Mouse (Mus musculus): ENCODE data around the gene Clec4b1. TPM values are rescaled to one million over a fixed set of nuclear protein-coding genes. Genes with fewer than 3 reads are reported as not detected.
"Not testable (repeated sequence)": the region's sequence is repeated elsewhere in the genome, so short reads cannot be mapped to it uniquely, and the experiment has no call there.

The Clec4b1 gene
- polyA plus RNA-seq (2015; fragmentation: Nextera tagmentation; extraction: Ambion mirVana) = not detected in 2 replicates

GRCm38 (mm10) chr6:123049742-123050372 is at the start of gene Clec4b1:
Clec4b1 (plus strand) TSS chr6:123049962.
- Histone ChIP-seq H3K36me3 (ENCODE audit: insufficient read depth, low read length) (no peaks in the 10 kb centered on the region), H3K27ac (ENCODE audit: low read length) (no peak within 1 kb of the TSS)

GRCm38 (mm10) chr6:123004696-123005095 is 45.1 kb upstream of the Clec4b1 start:
- H3K27me3 ChIP-seq (ENCODE audit: insufficient read depth, low read length); H3K9ac ChIP-seq (replicated peaks; ENCODE audit: low read length); H3K36me3 ChIP-seq (ENCODE audit: insufficient read depth, low read length); H3K9me3 ChIP-seq (ENCODE audit: low read length); H3K4me3 ChIP-seq (ENCODE audit: low read length); H3K4me2 ChIP-seq (replicated peaks; ENCODE audit: low read depth, low read length); ATAC-seq (ENCODE audit: low FRiP score, low TSS enrichment); H3K27ac ChIP-seq (ENCODE audit: low read length); H3K4me1 ChIP-seq (ENCODE audit: insufficient read depth, low read length): not testable (repeated sequence)
- 76% methylated on average over 2 of the region's 2 CpGs for WGBS

More at GRCm38 (mm10) chr6:123049742-123050372, at the start of gene Clec4b1:
- H3K4me2 ChIP-seq (replicated peaks; ENCODE audit: low read depth, low read length) = no peak within 1 kb of the TSS
- ATAC-seq (ENCODE audit: low FRiP score, low TSS enrichment) = no peak
- H3K9ac ChIP-seq (replicated peaks; ENCODE audit: low read length) = no peak within 1 kb of the TSS
- peaks cover 7% of the 10 kb centered on the region; the same call in 1 of the 2 replicates for H3K9me3 ChIP-seq (ENCODE audit: low read length)
- no peaks in the 10 kb centered on the region for H3K4me1 ChIP-seq (ENCODE audit: insufficient read depth, low read length)
- no peaks in the 10 kb centered on the region for H3K27me3 ChIP-seq (ENCODE audit: insufficient read depth, low read length)
- H3K4me3 ChIP-seq (ENCODE audit: low read length) = no peak within 1 kb of the TSS
- 88% methylated on average over 2 of the region's 2 CpGs for WGBS

GRCm38 (mm10) chr6:123005591-123005990 is 44.2 kb upstream of the Clec4b1 start:
- Histone ChIP-seq H3K4me2 (replicated peaks; ENCODE audit: low read depth, low read length) (no peak overlapping the region), H3K36me3 (ENCODE audit: insufficient read depth, low read length) (no peaks in the 10 kb centered on the region), H3K27me3 (ENCODE audit: insufficient read depth, low read length) (no peaks in the 10 kb centered on the region), H3K9ac (replicated peaks; ENCODE audit: low read length) (no peak overlapping the region), H3K27ac (ENCODE audit: low read length) (no peak overlapping the region), H3K9me3 (ENCODE audit: low read length) (no peaks in the 10 kb centered on the region), H3K4me1 (ENCODE audit: insufficient read depth, low read length) (no peaks in the 10 kb centered on the region), H3K4me3 (ENCODE audit: low read length) (no peak overlapping the region)
- 54% methylated on average over 1 of the region's 1 CpGs for WGBS
- no peak for ATAC-seq (ENCODE audit: low FRiP score, low TSS enrichment)

GRCm38 (mm10) chr6:123095125-123095843 is 45.5 kb downstream of the Clec4b1 start:
- 79% methylated on average over 4 of the region's 4 CpGs for WGBS
- H3K9me3 ChIP-seq (ENCODE audit: low read length) = no peaks in the 10 kb centered on the region
- no peak for ATAC-seq (ENCODE audit: low FRiP score, low TSS enrichment)
- no peaks in the 10 kb centered on the region for H3K36me3 ChIP-seq (ENCODE audit: insufficient read depth, low read length)
- H3K9ac ChIP-seq (replicated peaks; ENCODE audit: low read length) = no peak overlapping the region
- no peaks in the 10 kb centered on the region for H3K27me3 ChIP-seq (ENCODE audit: insufficient read depth, low read length)
- no peak overlapping the region for H3K4me3 ChIP-seq (ENCODE audit: low read length)
- H3K4me1 ChIP-seq (ENCODE audit: insufficient read depth, low read length) = no peaks in the 10 kb centered on the region
- no peak overlapping the region for H3K27ac ChIP-seq (ENCODE audit: low read length)
- no peak overlapping the region for H3K4me2 ChIP-seq (replicated peaks; ENCODE audit: low read depth, low read length)

- H3K4me1 ChIP-seq (ENCODE audit: insufficient read depth, low read length); H3K9ac ChIP-seq (replicated peaks; ENCODE audit: low read length); ATAC-seq (ENCODE audit: low FRiP score, low TSS enrichment); H3K4me2 ChIP-seq (replicated peaks; ENCODE audit: low read depth, low read length); H3K27me3 ChIP-seq (ENCODE audit: insufficient read depth, low read length); H3K27ac ChIP-seq (ENCODE audit: low read length); H3K36me3 ChIP-seq (ENCODE audit: insufficient read depth, low read length); H3K9me3 ChIP-seq (ENCODE audit: low read length); H3K4me3 ChIP-seq (ENCODE audit: low read length): not testable (repeated sequence)
- 70% methylated on average over 1 of the region's 1 CpGs for WGBS
Measured at GRCm38 (mm10) chr6:123106128-123106527, 56.4 kb downstream of the Clec4b1 start, which contains the start of gene Clec4a2. Clec4a2 (plus strand) TSS chr6:123106428.

Other genes with a start within 250 kb of the Clec4b1 start
- 8.6 and 9.6 TPM in 2 replicates for gene Slc2a3, start 248.3 kb upstream of the Clec4b1 start, polyA plus RNA-seq (2015; fragmentation: Nextera tagmentation; extraction: Ambion mirVana)
- gene Foxj2, start 230.0 kb upstream of the Clec4b1 start, polyA plus RNA-seq (2015; fragmentation: Nextera tagmentation; extraction: Ambion mirVana) = 5.8 and 6.4 TPM in 2 replicates
- gene C3ar1, start 193.8 kb upstream of the Clec4b1 start, polyA plus RNA-seq (2015; fragmentation: Nextera tagmentation; extraction: Ambion mirVana) = 1.7 and 1.8 TPM in 2 replicates
- 54.7 and 58.6 TPM in 2 replicates for gene Necap1, start 175.5 kb upstream of the Clec4b1 start, polyA plus RNA-seq (2015; fragmentation: Nextera tagmentation; extraction: Ambion mirVana)
- 3.0 and 3.3 TPM in 2 replicates for gene Clec4a1, start 128.1 kb upstream of the Clec4b1 start, polyA plus RNA-seq (2015; fragmentation: Nextera tagmentation; extraction: Ambion mirVana)
- gene Clec4a3, start 97.4 kb upstream of the Clec4b1 start, polyA plus RNA-seq (2015; fragmentation: Nextera tagmentation; extraction: Ambion mirVana) = 2.7 and 2.8 TPM in 2 replicates
- gene Clec4a4, start 59.6 kb upstream of the Clec4b1 start, polyA plus RNA-seq (2015; fragmentation: Nextera tagmentation; extraction: Ambion mirVana) = not detected in 2 replicates
- gene Clec4a2, start 56.5 kb downstream of the Clec4b1 start, polyA plus RNA-seq (2015; fragmentation: Nextera tagmentation; extraction: Ambion mirVana) = 2.2 and 2.6 TPM in 2 replicates
- gene Clec4b2, start 122.9 kb downstream of the Clec4b1 start, polyA plus RNA-seq (2015; fragmentation: Nextera tagmentation; extraction: Ambion mirVana) = not detected in 2 replicates
- gene Clec4n, start 179.9 kb downstream of the Clec4b1 start, polyA plus RNA-seq (2015; fragmentation: Nextera tagmentation; extraction: Ambion mirVana) = 2.0 and 3.7 TPM in 2 replicates
- gene Clec4d, start 212.1 kb downstream of the Clec4b1 start, polyA plus RNA-seq (2015; fragmentation: Nextera tagmentation; extraction: Ambion mirVana) = 0.13 TPM in 1 of 2 replicates, not detected in the other
- gene Clec4e, start 239.9 kb downstream of the Clec4b1 start, polyA plus RNA-seq (2015; fragmentation: Nextera tagmentation; extraction: Ambion mirVana) = 0.06 and 0.19 TPM in 2 replicates

Data from kidney, embryonic 16.5 days (tissue).